Mouse (Mus musculus) erythroblast, adult 5-6 weeks (primary cell): ENCODE data around the gene Ctso. TPM values are rescaled to one million over a fixed set of nuclear protein-coding genes. Genes with fewer than 3 reads are reported as not detected.

ENCODE experiments used
- ATAC-seq: replicated peaks from 2 replicates; pipeline ENCODE4 v1.8.0; 2016; ENCODE audit warnings: moderate number of reproducible peaks, mild to moderate bottlenecking, moderate TSS enrichment, inconsistent platforms; ENCODE audit not compliant: poor library complexity, low FRiP score, severe bottlenecking
- total RNA-seq, 2 experiments: library from RNA; stranded (forward) in 1 of 2; stranded (reverse) in 1 of 2; fragments of 150-400 nt in 1 of 2; fragments of 200-764, 138-1000 nt in 1 of 2; gene quantifications; 2 replicates each; pipeline versions ENCODE4 v1.2.3 to v1.2.4; 2015 to 2017; ENCODE audit warnings: low replicate concordance in 2 of 2

Gene Ctso
- total RNA-seq, 2 experiments from 2014 or later: 3.7 to 7.1 TPM

GRCm38 (mm10) chr3:81944851-81945393 is 12.5 kb downstream of the Ctso start:
- no peak for ATAC-seq

- ATAC-seq: no peak
These were observed 16.6 kb downstream of the Ctso start for GRCm38 (mm10) chr3:81949048-81949447.

GRCm38 (mm10) chr3:81951785-81952184 is 19.4 kb downstream of the Ctso start:
- ATAC-seq: no peak

GRCm38 (mm10) chr3:81957484-81957883 is 25.1 kb downstream of the Ctso start:
- no peak for ATAC-seq

- ATAC-seq: no peak
These were observed 28.9 kb downstream of the Ctso start for GRCm38 (mm10) chr3:81961336-81961735.

GRCm38 (mm10) chr3:81963768-81964167 is 31.4 kb downstream of the Ctso start:
- ATAC-seq: no peak

- no peak for ATAC-seq
These were observed 32.2 kb downstream of the Ctso start for GRCm38 (mm10) chr3:81964596-81964995.

- ATAC-seq: no peak
These were observed 43.2 kb downstream of the Ctso start for GRCm38 (mm10) chr3:81975607-81976006.

- no peak for ATAC-seq
These were observed 43.7 kb downstream of the Ctso start, which contains the start of gene Tdo2 for GRCm38 (mm10) chr3:81976102-81976501. Gene Tdo2 (minus strand): TSS chr3:81976202.

GRCm38 (mm10) chr3:81981576-81981975 is 49.2 kb downstream of the Ctso start:
- ATAC-seq: no peak

GRCm38 (mm10) chr3:81981990-81982389 is 49.6 kb downstream of the Ctso start, which contains the start of gene Asic5:
Gene Asic5 (plus strand): TSS chr3:81982290.
- ATAC-seq: no peak

- no peak for ATAC-seq
These were observed 50.9 kb downstream of the Ctso start for GRCm38 (mm10) chr3:81983120-81983895.

- ATAC-seq: no peak
These were observed 52.7 kb downstream of the Ctso start for GRCm38 (mm10) chr3:81985100-81985499.

GRCm38 (mm10) chr3:81986103-81986502 is 53.7 kb downstream of the Ctso start:
- ATAC-seq: no peak

GRCm38 (mm10) chr3:81987628-81988027 is 55.2 kb downstream of the Ctso start:
- ATAC-seq: no peak

- ATAC-seq: no peak
These were observed 57.3 kb downstream of the Ctso start for GRCm38 (mm10) chr3:81989692-81990141.

- ATAC-seq: no peak
These were observed 58.1 kb downstream of the Ctso start for GRCm38 (mm10) chr3:81990531-81990930.

GRCm38 (mm10) chr3:81995371-81995770 is 63.0 kb downstream of the Ctso start:
- no peak for ATAC-seq

- ATAC-seq: no peak
These were observed 63.6 kb downstream of the Ctso start for GRCm38 (mm10) chr3:81995988-81996387.
